Mouse (Mus musculus): ENCODE measurements around the gene Nos1ap.

Gene Nos1ap

GRCm38 (mm10) chr1:170589219-170590040, at the start of gene Nos1ap:
Gene Nos1ap (minus strand): TSS chr1:170589861.
- peak; percentile 77 to 82 for DNase-seq (ENCODE audit: low spot score in 2 of 2)

DNA sequence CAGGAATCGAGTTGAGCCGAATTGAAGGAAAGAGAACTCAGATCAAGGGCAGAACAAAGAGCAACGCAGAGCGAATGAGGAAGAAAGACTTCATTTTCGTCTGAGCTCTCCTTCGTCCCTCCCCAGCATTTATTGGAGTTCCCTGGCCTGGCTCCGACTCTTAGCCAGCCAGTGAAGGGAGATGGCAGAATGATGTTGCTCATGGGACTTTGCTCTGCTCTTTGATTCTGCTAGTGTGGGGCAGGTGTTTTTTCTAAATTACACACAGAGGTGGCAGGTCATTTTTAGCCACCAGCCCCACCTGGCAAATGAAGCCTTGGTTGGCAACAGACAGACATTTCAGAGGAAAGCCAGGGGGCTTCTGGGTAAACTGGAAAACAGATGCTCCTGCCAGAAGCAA, 49.3 kb upstream of the Nos1ap start:
- DNase-seq (ENCODE audit: low spot score in 2 of 2) = no peak

DNA sequence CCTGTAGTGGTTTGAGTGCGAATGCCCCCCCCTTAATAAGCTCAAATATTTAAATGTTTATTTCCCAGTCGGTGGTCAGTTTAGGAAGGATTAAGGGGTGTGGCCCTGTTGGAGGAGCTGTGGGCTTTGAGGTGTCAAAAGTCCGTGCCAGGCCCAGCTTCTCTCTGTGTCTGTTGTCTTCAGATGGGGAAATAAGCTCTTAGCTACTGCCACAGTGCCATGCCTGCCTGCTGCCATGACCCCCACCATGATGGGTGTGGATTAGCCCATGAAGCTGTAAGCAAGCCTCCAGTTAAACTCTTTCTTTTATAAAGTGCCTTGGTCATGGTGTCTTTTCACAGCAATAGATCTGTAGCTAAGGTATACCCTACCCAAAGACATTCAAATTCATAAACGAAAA, 43.2 kb upstream of the Nos1ap start:
- no peak for DNase-seq (ENCODE audit: low spot score in 2 of 2)

DNA sequence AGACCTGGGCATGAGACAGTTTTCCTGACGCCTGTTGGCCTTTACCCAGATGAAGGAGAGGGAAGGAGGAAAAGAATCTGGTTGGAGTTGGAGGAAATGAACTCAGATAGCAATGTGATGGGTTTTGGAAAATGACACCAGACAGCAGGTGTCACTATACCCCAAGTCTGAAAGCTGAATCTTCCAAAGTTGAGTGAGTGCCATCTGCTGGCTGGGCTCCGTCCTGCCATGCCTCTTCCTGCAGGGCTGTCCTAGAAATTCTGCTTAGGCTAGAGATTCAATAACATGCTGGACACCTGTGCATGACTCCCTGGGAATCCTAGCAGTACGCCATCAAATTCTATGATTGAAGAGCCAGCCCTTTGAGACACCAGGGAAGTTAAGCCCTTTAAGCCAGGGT, 42.7 kb upstream of the Nos1ap start:
- DNase-seq (ENCODE audit: low spot score in 2 of 2) = peak; percentile 45 to 76

DNA sequence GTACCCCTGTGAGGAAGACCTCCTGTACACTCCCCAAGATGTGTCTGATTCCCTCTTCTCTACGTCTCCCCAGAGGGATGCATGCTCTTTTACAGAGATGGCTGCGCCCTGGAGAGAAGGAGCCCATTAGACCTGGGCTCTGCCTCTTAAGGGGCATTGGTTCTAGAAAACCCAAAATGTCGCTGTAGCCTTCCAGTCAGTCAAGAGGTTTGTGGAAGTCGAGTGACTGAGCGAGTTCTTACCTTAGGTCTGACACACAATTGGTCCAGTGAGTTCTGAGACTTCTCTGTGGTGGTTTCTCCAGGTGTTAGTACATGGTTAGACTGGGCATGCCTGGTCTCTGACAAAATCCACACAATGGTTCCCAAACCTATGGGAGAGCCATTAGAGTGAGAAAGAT, 41.9 kb upstream of the Nos1ap start:
- no peak for DNase-seq (ENCODE audit: low spot score in 2 of 2)

- DNase-seq (ENCODE audit: low spot score in 2 of 2) = no peak
Measured at GRCm38 (mm10) chr1:170630489-170630888, 40.8 kb upstream of the Nos1ap start.

GRCm38 (mm10) chr1:170623432-170623831, 33.8 kb upstream of the Nos1ap start:
- DNase-seq (ENCODE audit: low spot score in 2 of 2) = no peak

DNA sequence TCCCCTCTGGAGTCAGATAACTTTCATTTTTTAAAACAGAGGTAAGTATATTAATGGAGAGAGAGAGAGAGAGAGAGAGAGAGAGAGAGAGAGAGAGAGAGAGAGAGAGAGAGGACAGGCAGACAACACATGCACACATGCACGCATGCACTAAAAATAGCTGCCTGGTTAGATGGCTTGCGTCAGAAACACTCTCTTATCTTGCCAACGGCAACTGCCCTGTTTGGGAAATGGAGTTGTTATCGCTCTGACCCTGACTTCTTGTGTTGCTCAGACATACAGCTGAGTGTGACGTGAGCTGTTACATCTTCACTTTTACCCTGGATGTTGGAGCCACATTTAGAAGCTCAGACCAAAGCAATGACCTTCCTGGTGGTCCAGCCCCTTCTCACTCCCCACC, 33.3 kb upstream of the Nos1ap start:
- peak; percentile 48 to 65 for DNase-seq (ENCODE audit: low spot score in 2 of 2)

DNA sequence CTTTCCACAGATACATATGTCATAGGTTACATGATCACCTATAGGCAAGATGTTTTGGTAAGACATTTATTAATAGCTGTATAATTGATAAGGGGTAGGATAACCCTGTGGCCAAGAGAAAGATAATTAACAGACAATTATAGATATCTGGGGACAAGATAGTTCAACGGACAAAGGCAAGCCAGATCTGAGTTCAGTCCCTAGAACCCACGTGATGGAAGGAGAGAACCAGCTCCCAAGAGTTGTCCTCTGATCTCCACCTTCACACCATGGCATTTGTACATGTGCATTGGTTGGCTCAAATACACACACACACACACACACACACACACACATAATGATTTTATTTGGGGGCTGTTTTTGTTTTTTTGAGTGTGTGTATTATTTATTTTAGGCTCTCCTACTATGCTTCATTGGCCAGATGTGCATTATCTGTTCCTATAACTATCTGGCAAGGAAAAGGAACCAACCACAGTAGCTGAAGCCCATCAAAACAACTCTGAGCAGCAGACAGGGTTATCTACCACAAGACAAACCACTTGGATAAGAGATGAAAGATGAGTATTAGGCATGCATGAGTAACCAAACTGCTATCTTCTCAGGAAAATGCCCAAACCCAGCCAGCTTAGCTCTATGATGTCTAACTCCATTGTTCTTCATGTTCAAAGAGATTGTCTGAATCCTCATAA, 30.2 kb upstream of the Nos1ap start:
- DNase-seq (ENCODE audit: low spot score in 2 of 2) = no peak

- DNase-seq (ENCODE audit: low spot score in 2 of 2) = peak in 1 of 2 experiments; percentile 53
Measured at GRCm38 (mm10) chr1:170612968-170613872, 23.6 kb upstream of the Nos1ap start.

GRCm38 (mm10) chr1:170611631-170612030, 22.0 kb upstream of the Nos1ap start:
- no peak for DNase-seq (ENCODE audit: low spot score in 2 of 2)

DNA sequence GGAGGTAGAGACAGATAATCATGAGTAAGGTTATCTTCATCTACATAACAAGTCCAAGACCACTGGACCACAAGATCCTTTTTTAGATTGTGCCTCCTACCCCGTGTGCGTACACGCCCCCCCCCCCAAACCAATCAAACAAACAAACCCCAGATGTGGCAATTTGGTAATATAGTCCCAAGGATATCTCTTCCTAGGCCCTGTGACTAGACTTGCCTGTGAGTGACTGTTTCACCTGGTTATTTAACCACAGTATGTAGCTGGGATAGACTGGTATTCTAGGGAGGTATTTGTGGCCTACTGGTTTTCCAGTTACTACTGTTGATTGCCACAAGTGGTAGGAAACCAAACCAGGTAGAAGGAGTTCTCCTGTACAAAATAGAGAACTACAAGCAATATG, 21.0 kb upstream of the Nos1ap start:
- no peak for DNase-seq (ENCODE audit: low spot score in 2 of 2)

DNA sequence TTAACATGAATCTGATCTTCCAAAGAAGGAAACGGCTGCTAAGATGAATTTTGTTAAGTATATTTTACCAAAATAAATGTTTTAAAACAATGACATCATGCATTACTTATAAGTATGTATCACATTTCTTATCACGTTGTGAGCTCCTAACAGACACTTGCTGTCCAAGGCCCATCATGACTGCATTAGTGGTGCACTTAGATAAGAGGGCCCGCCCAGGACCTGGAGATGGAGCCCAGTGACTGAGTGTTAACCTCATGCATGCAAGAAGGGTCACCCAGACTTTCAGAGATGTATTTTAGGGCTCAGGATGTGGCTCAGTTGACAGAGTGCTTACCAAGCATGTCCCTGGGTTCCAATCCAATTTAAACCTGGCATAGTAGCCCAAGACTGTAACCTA, 20.6 kb upstream of the Nos1ap start:
- no peak for DNase-seq (ENCODE audit: low spot score in 2 of 2)

- DNase-seq (ENCODE audit: low spot score in 2 of 2) = no peak
Measured at GRCm38 (mm10) chr1:170609872-170610271, 20.2 kb upstream of the Nos1ap start.

DNA sequence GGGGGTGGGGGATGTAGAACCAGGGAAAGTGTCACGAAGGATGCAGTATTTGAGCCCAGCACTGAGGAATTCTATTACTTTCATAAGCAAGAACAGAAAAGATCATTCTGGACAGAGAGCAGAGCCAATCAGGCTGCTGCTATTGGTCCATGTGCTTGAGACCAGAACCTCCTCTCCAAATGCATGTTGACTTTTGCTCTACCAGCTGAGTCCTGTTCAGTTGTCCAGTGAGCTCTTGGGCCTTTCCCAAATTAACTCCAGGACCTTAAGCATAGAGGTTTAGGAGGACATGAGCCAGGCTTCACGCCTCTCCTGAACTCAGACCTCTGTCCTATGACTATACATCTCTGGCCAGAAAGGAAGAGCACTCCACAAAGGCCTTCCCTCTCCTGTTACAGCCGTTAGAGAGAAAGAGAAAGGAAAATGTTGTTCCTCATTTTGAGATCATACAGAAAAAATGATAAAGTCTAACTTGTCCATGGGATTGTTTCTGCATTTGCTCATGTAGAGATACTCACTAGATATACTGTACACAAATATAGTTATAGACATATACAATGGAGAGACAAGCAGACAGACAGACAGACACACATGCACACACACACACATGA, 18.9 kb upstream of the Nos1ap start:
- no peak for DNase-seq (ENCODE audit: low spot score in 2 of 2)

- DNase-seq (ENCODE audit: low spot score in 2 of 2) = no peak
Measured at GRCm38 (mm10) chr1:170607231-170607917, 17.7 kb upstream of the Nos1ap start.

- no peak for DNase-seq (ENCODE audit: low spot score in 2 of 2)
Measured at GRCm38 (mm10) chr1:170605228-170606001, 15.8 kb upstream of the Nos1ap start.

DNA sequence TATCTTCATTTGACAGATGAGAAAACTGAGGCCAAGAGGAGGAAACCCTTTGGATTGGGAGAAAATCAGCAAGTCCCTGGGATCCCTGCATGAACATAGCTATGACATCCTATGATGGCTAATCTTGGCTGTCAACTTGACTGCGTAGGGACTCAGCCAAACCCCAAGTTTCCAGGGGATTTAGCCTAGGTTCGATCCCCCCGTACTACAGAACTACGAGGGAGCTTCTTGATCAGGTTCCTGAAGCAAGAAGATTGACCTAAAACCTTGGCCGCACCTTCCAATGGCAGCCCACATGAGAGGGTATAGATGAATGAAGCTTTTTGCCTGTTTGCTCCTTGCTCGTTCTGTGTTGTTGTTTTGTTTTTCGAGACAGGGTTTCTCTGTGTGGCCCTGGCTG, 4.9 kb upstream of the Nos1ap start:
- no peak for DNase-seq (ENCODE audit: low spot score in 2 of 2)

DNA sequence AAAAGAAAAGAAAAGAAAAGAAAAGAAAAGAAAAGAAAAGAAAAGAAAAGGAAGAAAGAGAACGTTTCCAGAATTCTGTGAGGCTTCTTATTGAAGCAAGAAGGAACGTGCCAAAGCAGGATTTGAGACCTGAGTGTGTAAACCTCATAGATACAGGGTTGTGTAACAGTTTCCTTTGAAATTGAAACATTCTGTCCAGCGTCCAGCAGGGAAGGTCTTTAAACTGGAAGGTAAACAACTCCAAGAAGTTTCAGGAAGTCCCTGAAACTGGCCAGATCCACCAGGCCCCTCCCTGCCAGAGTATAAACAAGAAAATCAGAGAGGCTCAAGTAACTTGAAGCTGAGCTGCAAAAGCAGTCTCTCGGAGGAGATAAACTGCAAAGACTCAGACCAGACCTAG, 870 bp upstream of the Nos1ap start:
- DNase-seq (ENCODE audit: low spot score in 2 of 2) = no peak

DNA sequence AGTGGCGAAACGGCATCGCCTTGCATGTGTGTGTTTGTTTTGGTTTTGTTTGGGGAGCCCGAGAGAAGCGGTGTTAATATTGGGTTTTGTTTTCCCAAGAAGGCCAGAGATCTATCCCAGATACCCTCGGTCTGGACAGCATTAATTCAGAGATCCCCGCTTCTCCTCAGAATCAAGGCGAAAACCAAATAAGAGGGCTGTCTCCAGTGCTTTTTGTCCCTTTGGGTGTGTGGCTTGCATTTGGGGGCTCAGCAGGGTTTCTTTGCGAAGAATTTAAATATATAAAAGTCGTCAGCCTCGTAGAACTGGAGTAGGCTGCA, 340 bp upstream of the Nos1ap start:
- no peak for DNase-seq (ENCODE audit: low spot score in 2 of 2)

DNA sequence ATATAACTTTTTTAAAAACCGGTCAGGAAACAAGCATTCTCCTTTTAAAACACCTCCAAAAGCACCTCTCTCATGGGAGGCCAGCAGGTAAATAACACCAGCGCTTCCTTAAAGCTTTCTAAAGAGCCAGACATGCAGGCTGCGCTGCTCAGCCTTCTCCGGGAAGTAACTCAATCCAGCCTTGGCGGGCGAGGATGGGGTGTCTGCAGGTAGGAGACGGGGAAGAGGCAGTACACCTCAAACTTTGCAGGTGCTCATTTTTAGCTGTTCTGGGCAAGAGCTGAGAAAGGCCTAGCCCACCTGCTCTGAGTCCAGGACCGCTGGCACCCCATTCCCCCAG, 812 bp downstream of the Nos1ap start:
- DNase-seq (ENCODE audit: low spot score in 2 of 2) = no peak
